Mouse (Mus musculus) forebrain, embryonic 12.5 days (tissue): ENCODE results near the gene Hcls1. TPM values are rescaled to one million over a fixed set of nuclear protein-coding genes. Genes with fewer than 3 reads are reported as not detected.

Experiments used
- ATAC-seq: fragments of 200-750 bp; cut with Nextera tagmentation; 2 replicates; pipeline ENCODE4 v1.8.0; 2017; ENCODE audit warnings: moderate TSS enrichment; ENCODE audit not compliant: low FRiP score
- H3K27ac ChIP-seq: fragments of 300-500 bp; sonication (generic); 2 replicates; pipeline ENCODE4 v1.5.1; 2016; ENCODE audit warnings: mild to moderate bottlenecking
- H3K27me3 ChIP-seq: fragments of 300-500 bp; sonication (generic); 2 replicates; pipeline ENCODE4 v1.6.1; 2016; ENCODE audit warnings: mild to moderate bottlenecking
- H3K36me3 ChIP-seq: fragments of 300-500 bp; sonication (generic); replicated peaks from 2 replicates; pipeline ENCODE4 v1.6.1; 2016; ENCODE audit warnings: mild to moderate bottlenecking
- H3K4me1 ChIP-seq: fragments of 300-500 bp; sonication (generic); 2 replicates; pipeline ENCODE4 v1.6.1; 2016
- H3K4me2 ChIP-seq: fragments of 300-500 bp; sonication (generic); 2 replicates; pipeline ENCODE4 v1.6.1; 2016; ENCODE audit warnings: mild to moderate bottlenecking, moderate library complexity
- H3K4me3 ChIP-seq: fragments of 300-500 bp; sonication (generic); replicated peaks from 2 replicates; pipeline ENCODE4 v1.5.1; 2016; ENCODE audit warnings: mild to moderate bottlenecking
- H3K9ac ChIP-seq: fragments of 300-500 bp; sonication (generic); 2 replicates; pipeline ENCODE4 v1.6.1; 2016; ENCODE audit warnings: mild to moderate bottlenecking
- H3K9me3 ChIP-seq: fragments of 300-500 bp; sonication (generic); 2 replicates; pipeline ENCODE4 v1.6.1; 2016
- WGBS: fragments of 180-500 bp; shearing (Covaris S2); methylation state at CpG from one replicate; pipeline ENCODE4 v1.1.7; 2016; 5-methylcytosine and 5-hydroxymethylcytosine counted together
- polyA plus RNA-seq: library from polyadenylated mRNA; unstranded; fragments of >200 nt; fragmentation: Nextera tagmentation; extraction: Ambion mirVana; gene quantifications from 2 replicates; pipeline ENCODE4 v1.2.1, GENCODE M21; 2016

Gene Hcls1
- polyA plus RNA-seq, 1 experiment from 2014 or later = 1.7 TPM

DNA sequence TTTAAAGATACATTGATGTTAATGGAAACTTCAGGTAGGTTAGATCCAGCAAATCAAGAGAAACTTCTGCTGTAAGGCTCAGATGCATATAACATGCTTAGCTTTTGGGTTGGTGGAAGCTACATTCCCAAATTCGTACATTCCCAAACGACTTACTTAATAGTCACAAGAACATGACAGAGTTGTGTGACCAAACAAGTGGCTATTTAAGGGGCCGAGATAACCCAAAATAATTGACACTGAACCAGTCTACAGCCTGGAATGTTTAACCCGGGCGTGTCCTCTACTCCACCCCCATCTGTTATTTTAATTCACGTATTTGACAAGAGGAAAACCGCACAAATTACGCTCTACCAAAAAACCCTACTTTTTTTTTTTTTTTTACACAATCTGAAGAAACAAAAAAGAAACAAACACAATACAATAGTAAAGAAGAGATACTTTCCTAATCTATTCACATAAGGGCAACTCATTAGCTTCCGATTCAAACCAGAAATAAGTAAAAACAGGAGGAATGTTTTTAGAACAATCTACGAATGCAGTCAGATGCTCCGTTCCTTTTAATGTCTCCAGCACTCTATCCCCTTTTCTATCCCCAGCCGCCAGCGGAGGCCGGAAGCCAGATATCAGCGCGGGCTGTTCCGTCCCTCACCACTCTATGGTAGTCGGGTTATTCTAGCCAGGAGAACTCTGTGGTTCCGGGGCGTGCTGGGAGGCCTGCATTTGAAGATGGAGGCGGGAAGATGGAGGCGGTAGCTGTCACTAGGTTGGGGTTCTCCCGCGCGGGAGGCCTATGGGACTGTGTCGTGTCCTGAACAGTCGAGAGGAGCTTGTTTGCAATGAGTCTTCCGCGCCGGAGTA lies 76.5 kb downstream of the Hcls1 start, which contains the start of gene Polq:
Gene Polq (plus strand): TSS at position 726 of the 861 bp plus-strand sequence.
- Histone ChIP-seq H3K36me3 (no peaks in the 10 kb centered on the region), H3K9ac (peak within 1 kb of the TSS; percentile 80), H3K9me3 (no peaks in the 10 kb centered on the region), H3K27ac (no peak within 1 kb of the TSS), H3K4me2 (peak within 1 kb of the TSS; percentile 88), H3K4me3 (peak within 1 kb of the TSS; percentile 76), H3K27me3 (no peaks in the 10 kb centered on the region), H3K4me1 (peaks cover 13% of the 10 kb centered on the region)
- WGBS = 6% methylated on average over 30 of the region's 30 CpGs
- ATAC-seq = peak; percentile 98

DNA sequence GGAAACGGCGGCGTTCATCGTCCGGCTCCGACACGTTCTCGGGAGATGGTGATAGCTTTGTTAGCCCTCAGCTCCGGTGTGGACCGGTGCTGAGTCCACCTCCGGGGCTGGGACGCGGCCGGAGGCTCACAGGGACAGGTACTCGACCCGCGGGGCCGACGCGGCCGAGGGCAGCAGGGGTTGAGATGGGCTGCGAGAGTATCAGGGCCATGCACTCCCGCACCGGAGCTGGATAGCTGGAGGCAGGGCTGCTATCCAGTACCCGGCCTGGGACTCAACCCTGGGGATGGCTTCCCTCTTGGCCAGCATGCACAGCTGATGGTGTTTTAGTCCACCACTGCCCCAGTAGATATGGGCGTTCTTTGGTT lies 77.1 kb downstream of the Hcls1 start:
- Histone ChIP-seq H3K4me3 (peak overlapping the region; percentile 76), H3K36me3 (no peaks in the 10 kb centered on the region), H3K4me1 (peaks cover 13% of the 10 kb centered on the region), H3K9ac (peak overlapping the region; percentile 80), H3K27ac (no peak overlapping the region), H3K4me2 (peak overlapping the region; percentile 88), H3K27me3 (no peaks in the 10 kb centered on the region), H3K9me3 (no peaks in the 10 kb centered on the region)
- peak; percentile 79 for ATAC-seq
- WGBS = under 1% methylated on average over 26 of the region's 26 CpGs

- Histone ChIP-seq H3K4me2 (peak overlapping the region; percentile 88), H3K27ac (no peak overlapping the region), H3K36me3 (no peaks in the 10 kb centered on the region), H3K27me3 (no peaks in the 10 kb centered on the region), H3K4me3 (peak overlapping the region; percentile 76), H3K9ac (peak overlapping the region; percentile 80), H3K9me3 (no peaks in the 10 kb centered on the region), H3K4me1 (peaks cover 13% of the 10 kb centered on the region)
- ATAC-seq = no peak
- 64% methylated on average over 5 of the region's 5 CpGs for WGBS
Measured at GRCm38 (mm10) chr16:37012336-37012735, 77.6 kb downstream of the Hcls1 start.

Other genes with a start within 250 kb of the Hcls1 start
- gene Ildr1, start 241.0 kb upstream of the Hcls1 start, polyA plus RNA-seq = 0.51 and 1.0 TPM in 2 replicates
- gene Slc15a2, start 150.0 kb upstream of the Hcls1 start, polyA plus RNA-seq = 4.1 and 4.9 TPM in 2 replicates
- 66.3 TPM in 2 replicates for gene Iqcb1, start 106.6 kb upstream of the Hcls1 start, polyA plus RNA-seq
- 0.59 and 0.98 TPM in 2 replicates for gene Eaf2, start 60.0 kb upstream of the Hcls1 start, polyA plus RNA-seq
- gene Golgb1, start 59.8 kb upstream of the Hcls1 start, polyA plus RNA-seq = 74.7 and 91.1 TPM in 2 replicates
- 0.22 TPM in 1 of 2 replicates, not detected in the other for gene Fbxo40, start 55.5 kb downstream of the Hcls1 start, polyA plus RNA-seq
- gene Polq, start 76.8 kb downstream of the Hcls1 start, polyA plus RNA-seq = 12.9 and 15.5 TPM in 2 replicates